ENCODE assay signal across 24 mouse cellular contexts in genomic region chr19:10757526-10757925, GRCm38 (mm10). TPM values are rescaled to one million over a fixed set of nuclear protein-coding genes. Genes with fewer than 3 reads are reported as not detected.
DNase-seq lines count a peak whose midpoint lies in the region; ATAC-seq lines count a peak whose summit lies in the region.
"Had no signal": no experiment of that assay in that cellular context is flagged by ENCODE, and none has a peak within 500 bp of the region (broad histone marks: within the 10 kb centered on the region; RNA-seq: fewer than 3 reads in every experiment).

No protein-coding gene starts in this region.

- ATAC-seq in midbrain, embryonic 11.5 days (ENCODE audit: low FRiP score): no peak
- no peak for ATAC-seq in midbrain, embryonic 14.5 days (ENCODE audit: low FRiP score, low TSS enrichment)
- ATAC-seq in megakaryocyte-erythroid progenitor cell, adult 5-6 weeks (replicated peaks; ENCODE audit: low FRiP score, low TSS enrichment, poor library complexity, severe bottlenecking): no peak
- ATAC-seq: hindbrain, embryonic 16.5 days; intestine, postnatal 0 days; lung, postnatal 0 days; midbrain, embryonic 15.5 days had no signal

- peak; percentile 56 for DNase-seq in gastrocnemius, adult 18-20 months (ENCODE audit: low spot score)
- no peak for DNase-seq in gastrocnemius, postnatal 36 days
- peak; percentile 69 for DNase-seq in midbrain, embryonic 11.5 days (ENCODE audit: low spot score, missing footprints)
- no peak for DNase-seq in midbrain, embryonic 14.5 days
- DNase-seq in cerebellum, adult 9-11 months: peak; percentile 84
- DNase-seq in skeletal muscle tissue, adult 2 months (ENCODE audit: low read depth, low spot score): peak; percentile 61
- no peak for DNase-seq in retina, postnatal 1 day
- DNase-seq: heart, postnatal 4 days; spleen, adult 18-20 months; thymus, adult 2 months had no signal

- 95% methylated on average over 2 of the region's 2 CpGs for WGBS in midbrain, embryonic 11.5 days
- WGBS in midbrain, embryonic 14.5 days: 78% methylated on average over 2 of the region's 2 CpGs

- H3K4me2 ChIP-seq in midbrain, embryonic 11.5 days: no peak overlapping the region
- no peak overlapping the region for H3K4me2 ChIP-seq in midbrain, embryonic 14.5 days (ENCODE audit: low read length)
- H3K4me2 ChIP-seq: embryonic facial prominence, embryonic 15.5 days; heart, embryonic 13.5 days; limb, embryonic 12.5 days; midbrain, embryonic 15.5 days had no signal

- H3K9ac ChIP-seq in midbrain, embryonic 11.5 days (ENCODE audit: low read length): no peak overlapping the region
- no peak overlapping the region for H3K9ac ChIP-seq in midbrain, embryonic 14.5 days (replicated peaks; ENCODE audit: low read length)
- H3K9ac ChIP-seq: embryonic facial prominence, embryonic 15.5 days; heart, embryonic 13.5 days; limb, embryonic 12.5 days; liver, embryonic 14.5 days; midbrain, embryonic 15.5 days had no signal

- H3K4me1 ChIP-seq in midbrain, embryonic 11.5 days (ENCODE audit: control insufficient read depth, insufficient read depth, low read length): no peaks in the 10 kb centered on the region
- no peaks in the 10 kb centered on the region for H3K4me1 ChIP-seq in midbrain, embryonic 14.5 days (ENCODE audit: control insufficient read depth, insufficient read depth, low read length)
- H3K4me1 ChIP-seq: forebrain, embryonic 10.5 days; limb, embryonic 12.5 days; midbrain, embryonic 15.5 days had no signal

- H3K27ac ChIP-seq in midbrain, embryonic 11.5 days (ENCODE audit: low read depth, low read length): no peak overlapping the region
- no peak overlapping the region for H3K27ac ChIP-seq in midbrain, embryonic 14.5 days (replicated peaks; ENCODE audit: low read depth, low read length)
- H3K27ac ChIP-seq: embryonic facial prominence, embryonic 15.5 days; forebrain, embryonic 10.5 days; heart, embryonic 13.5 days; limb, embryonic 12.5 days; liver, embryonic 14.5 days; midbrain, embryonic 15.5 days had no signal

- H3K27me3 ChIP-seq in midbrain, embryonic 11.5 days (ENCODE audit: control insufficient read depth, insufficient read depth, low read length): no peaks in the 10 kb centered on the region
- H3K27me3 ChIP-seq in midbrain, embryonic 14.5 days (ENCODE audit: control insufficient read depth, insufficient read depth, low read length): no peaks in the 10 kb centered on the region
- H3K27me3 ChIP-seq: embryonic facial prominence, embryonic 15.5 days; heart, embryonic 13.5 days; limb, embryonic 12.5 days; midbrain, embryonic 15.5 days had no signal

- no peak overlapping the region for H3K4me3 ChIP-seq in midbrain, embryonic 11.5 days (ENCODE audit: low read depth, low read length)
- no peak overlapping the region for H3K4me3 ChIP-seq in midbrain, embryonic 14.5 days (replicated peaks; ENCODE audit: low read depth, low read length)
- H3K4me3 ChIP-seq: embryonic facial prominence, embryonic 15.5 days; forebrain, embryonic 10.5 days; heart, embryonic 13.5 days; limb, embryonic 12.5 days; midbrain, embryonic 15.5 days; myocyte had no signal

- intact Hi-C loops in gastrocnemius, postnatal 36 days (cut with DNase I): no loop called here

- no peaks in the 10 kb centered on the region for H3K36me3 ChIP-seq in midbrain, embryonic 11.5 days (ENCODE audit: control insufficient read depth, insufficient read depth, low read length)
- no peaks in the 10 kb centered on the region for H3K36me3 ChIP-seq in midbrain, embryonic 14.5 days (ENCODE audit: control insufficient read depth, insufficient read depth, low read length)
- H3K36me3 ChIP-seq: embryonic facial prominence, embryonic 15.5 days; forebrain, embryonic 10.5 days; heart, embryonic 13.5 days; limb, embryonic 12.5 days; midbrain, embryonic 15.5 days had no signal

- H3K9me3 ChIP-seq in midbrain, embryonic 11.5 days (ENCODE audit: control insufficient read depth, low read length): no peaks in the 10 kb centered on the region
- no peaks in the 10 kb centered on the region for H3K9me3 ChIP-seq in midbrain, embryonic 14.5 days (ENCODE audit: control insufficient read depth, low read length)
- H3K9me3 ChIP-seq: embryonic facial prominence, embryonic 15.5 days; forebrain, embryonic 10.5 days; heart, embryonic 13.5 days; limb, embryonic 12.5 days; midbrain, embryonic 15.5 days had no signal

RNA-seq across cellular contexts. Expression of gene Cd5, which starts 18.7 kb away (rescaled TPM):
- total RNA-seq in gastrocnemius, adult 18-20 months (2021): not detected
- under 1 TPM in 1 of 2 experiments, not detected in 1; 0.59 TPM for total RNA-seq in gastrocnemius, postnatal 36 days (2021)
- polyA plus RNA-seq in midbrain, embryonic 11.5 days (2014; fragmentation: Nextera tagmentation; extraction: Ambion mirVana): 0.08 and 0.22 TPM in 2 replicates
- polyA plus RNA-seq in midbrain, embryonic 14.5 days (2014; fragmentation: Nextera tagmentation; extraction: Ambion mirVana): 0.16 and 0.25 TPM in 2 replicates
- 3.2 and 3.7 TPM in 2 replicates for total RNA-seq in megakaryocyte-erythroid progenitor cell, adult 5-6 weeks (2014; fragmentation: Nextera tagmentation)
- not detected in 2 replicates for total RNA-seq in megakaryocyte-erythroid progenitor cell, adult 5-6 weeks (2017)
- total RNA-seq: granulocyte monocyte progenitor cell, adult 5-6 weeks; megakaryocyte progenitor cell, adult 5-6 weeks; MEL had no signal
- polyA plus RNA-seq: forebrain, embryonic 10.5 days; myocyte had no signal

Comparison
In these comparisons a context has a peak if more than half of its experiments do, and no peak if none do; other contexts are left out.
1. DNase-seq: peak in gastrocnemius, adult 18-20 months (single experiment), midbrain, embryonic 11.5 days (single experiment), cerebellum, adult 9-11 months (single experiment) and skeletal muscle tissue, adult 2 months (single experiment); none in gastrocnemius, postnatal 36 days (0 of 2), midbrain, embryonic 14.5 days (single experiment) and retina, postnatal 1 day (single experiment).